ENCODE assay signal across 23 mouse cellular contexts in the genomic region with DNA sequence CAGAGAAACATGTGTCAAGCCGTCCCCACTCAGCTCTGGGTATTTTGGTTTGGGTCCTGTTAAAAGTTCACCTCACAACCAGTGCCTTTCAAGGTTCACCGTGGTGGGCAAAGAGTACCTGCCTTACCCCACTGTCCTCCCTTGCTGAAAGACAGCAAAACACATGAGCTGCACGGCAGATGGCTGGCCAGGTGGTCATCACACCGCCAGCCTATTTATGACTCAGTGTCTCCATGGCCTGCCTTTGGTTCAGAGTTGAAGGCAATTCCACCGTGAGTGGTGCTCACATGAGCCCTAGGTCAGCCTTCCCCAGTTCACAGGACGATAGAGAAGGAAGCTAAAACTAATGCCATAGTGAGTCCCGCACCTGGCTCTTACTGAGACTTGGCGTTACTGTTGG. TPM values are rescaled to one million over a fixed set of nuclear protein-coding genes. Genes with fewer than 3 reads are reported as not detected.
A peak's percentile ranks its signal among the peaks of the same experiment; 100 is the strongest.
DNase-seq lines count a peak whose midpoint lies in the region; ATAC-seq and TF ChIP-seq lines count a peak whose summit lies in the region.
"Had no signal": no experiment of that assay in that cellular context is flagged by ENCODE, and none has a peak within 500 bp of the region (broad histone marks: within the 10 kb centered on the region; RNA-seq: fewer than 3 reads in every experiment).

No protein-coding gene starts in this region.

- no peak for TF ChIP-seq CTCF in cerebellum, adult 2 months (IDR thresholded peaks at IDR 0.05; ENCODE audit: borderline replicate concordance, insufficient read depth, low read depth, low read length)

- no peak for DNase-seq in cerebellum, postnatal 4 days (ENCODE audit: low spot score in 2 of 2)
- DNase-seq in brain, adult 2 months (ENCODE audit: low read depth, low spot score) = peak; percentile 84
- DNase-seq in cerebellum, adult 2 months = peak; percentile 70 to 81
- DNase-seq in cerebellum, postnatal 25 days = peak; percentile 69 to 81
- DNase-seq in thymus, postnatal 36 days = no peak
- no peak for DNase-seq in urinary bladder, postnatal 10 days (ENCODE audit: low spot score)
- no peak for DNase-seq in right cerebral cortex, adult 18-20 months
- DNase-seq: adrenal gland, adult 2 months; adrenal gland, postnatal 25 days; forebrain, postnatal 0 days; gastrocnemius, postnatal 14 days; heart, postnatal 4 days; kidney, adult 2 months had no signal

- H3K4me1 ChIP-seq in cerebellum, adult 2 months (ENCODE audit: control insufficient read depth, insufficient read depth, low read length) = peaks cover 39% of the 10 kb centered on the region
- H3K4me1 ChIP-seq: embryonic facial prominence, embryonic 10.5 days; forebrain, embryonic 13.5 days; heart, embryonic 12.5 days; hindbrain, embryonic 12.5 days had no signal

- H3K27me3 ChIP-seq in cerebellum, adult 2 months (ENCODE audit: control insufficient read depth, insufficient read depth, low read length) = no peaks in the 10 kb centered on the region
- H3K27me3 ChIP-seq: forebrain, embryonic 13.5 days; heart, embryonic 12.5 days; hindbrain, embryonic 12.5 days; Patski had no signal

- peak; percentile 51; the same call in 1 of the 2 replicates for ATAC-seq in cerebellum, adult (ENCODE audit: insufficient number of reproducible peaks, low FRiP score, low TSS enrichment)
- ATAC-seq: activated CD4-positive, CD25-positive, alpha-beta regulatory T cell, adult 4 months; CD4-positive, CD25-positive, alpha-beta regulatory T cell, adult 4 months; forebrain, embryonic 13.5 days; forebrain, postnatal 0 days; intestine, embryonic 16.5 days; Patski had no signal

- peak overlapping the region; percentile 86 for H3K27ac ChIP-seq in cerebellum, adult 2 months (ENCODE audit: insufficient read depth, low read length)
- H3K27ac ChIP-seq: embryonic facial prominence, embryonic 10.5 days; forebrain, embryonic 13.5 days; hindbrain, embryonic 12.5 days had no signal

- WGBS in cerebellum, adult 2 months = 25% methylated on average over 8 of the region's 8 CpGs

- H3K4me3 ChIP-seq in cerebellum, adult 2 months (replicated peaks; ENCODE audit: insufficient read depth, low read depth, low read length) = no peak overlapping the region
- H3K4me3 ChIP-seq: embryonic facial prominence, embryonic 10.5 days; forebrain, embryonic 13.5 days; heart, embryonic 12.5 days; hindbrain, embryonic 12.5 days had no signal

- TF ChIP-seq POLR2A in cerebellum, adult 2 months (IDR thresholded peaks at IDR 0.05; ENCODE audit: borderline replicate concordance, insufficient read depth, low read length) = no peak

RNA-seq across cellular contexts. Expression of gene Gabarapl2, which starts 7.5 kb away (rescaled TPM):
- polyA plus RNA-seq in cerebellum, adult 2 months (2012; rRNA removed) = 373 and 404 TPM in 2 replicates

RNA-seq across cellular contexts. Expression of gene Tmem231, which starts 14.3 kb away (rescaled TPM):
- 15.1 and 15.8 TPM in 2 replicates for polyA plus RNA-seq in cerebellum, adult 2 months (2012; rRNA removed)

RNA-seq across cellular contexts. Expression of gene Chst5, which starts 37.7 kb away (rescaled TPM):
- 2.1 and 3.1 TPM in 2 replicates for polyA plus RNA-seq in cerebellum, adult 2 months (2012; rRNA removed)
- polyA plus RNA-seq: activated CD4-positive, CD25-positive, alpha-beta regulatory T cell, adult 4 months; adrenal gland, adult 2 months; CD4-positive, CD25-positive, alpha-beta regulatory T cell, adult 4 months; gonadal fat pad, adult 2 months; Patski had no signal

RNA-seq across cellular contexts. Expression of gene Adat1, which starts 44.1 kb away (rescaled TPM):
- polyA plus RNA-seq in cerebellum, adult 2 months (2012; rRNA removed) = 9.4 and 10.2 TPM in 2 replicates

Comparison
In these comparisons a context has a peak if more than half of its experiments do, and no peak if none do; other contexts are left out.
1. DNase-seq: peak in brain, adult 2 months (single experiment), cerebellum, adult 2 months (2 of 2) and cerebellum, postnatal 25 days (2 of 2); none in cerebellum, postnatal 4 days (0 of 2), thymus, postnatal 36 days (0 of 2), urinary bladder, postnatal 10 days (single experiment) and right cerebral cortex, adult 18-20 months (single experiment).